Mouse (Mus musculus): ENCODE data around the gene Bloc1s2.
"Not testable (repeated sequence)": the region's sequence is repeated elsewhere in the genome, so short reads cannot be mapped to it uniquely, and the experiment has no call there.

Bloc1s2 gene

GRCm38 (mm10) chr19:44127729-44128497 is 18.3 kb downstream of the Bloc1s2 start:
- no peak for DNase-seq (ENCODE audit: low spot score)

- DNase-seq (ENCODE audit: low spot score) = no peak
These were observed 25.1 kb downstream of the Bloc1s2 start for GRCm38 (mm10) chr19:44121137-44121536.

- DNase-seq (ENCODE audit: low spot score) = not testable (repeated sequence)
These were observed 25.6 kb downstream of the Bloc1s2 start for GRCm38 (mm10) chr19:44120686-44121085.

- no peak for DNase-seq (ENCODE audit: low spot score)
These were observed 28.5 kb downstream of the Bloc1s2 start for GRCm38 (mm10) chr19:44117793-44118192.

GRCm38 (mm10) chr19:44111706-44112105 is 34.5 kb downstream of the Bloc1s2 start:
- no peak for DNase-seq (ENCODE audit: low spot score)

- DNase-seq (ENCODE audit: low spot score) = no peak
These were observed 35.9 kb downstream of the Bloc1s2 start for GRCm38 (mm10) chr19:44110356-44110755.

- no peak for DNase-seq (ENCODE audit: low spot score)
These were observed 37.2 kb downstream of the Bloc1s2 start for GRCm38 (mm10) chr19:44108996-44109395.

GRCm38 (mm10) chr19:44107661-44108521 is 38.4 kb downstream of the Bloc1s2 start:
- no peak for DNase-seq (ENCODE audit: low spot score)

GRCm38 (mm10) chr19:44106831-44107660 is 39.2 kb downstream of the Bloc1s2 start, which contains the start of gene Chuk:
Gene Chuk (minus strand): TSS chr19:44107480.
- peak; percentile 94 for DNase-seq (ENCODE audit: low spot score)

- DNase-seq (ENCODE audit: low spot score) = no peak
These were observed 41.9 kb downstream of the Bloc1s2 start for GRCm38 (mm10) chr19:44104393-44104792.

GRCm38 (mm10) chr19:44103001-44103400 is 43.2 kb downstream of the Bloc1s2 start:
- DNase-seq (ENCODE audit: low spot score) = no peak

- DNase-seq (ENCODE audit: low spot score) = no peak
These were observed 45.4 kb downstream of the Bloc1s2 start for GRCm38 (mm10) chr19:44100840-44101239.

Data from layer of hippocampus, adult 11-12 months (tissue).